Comparison of ENCODE assay signal across 15 mouse cellular contexts in the genomic region with DNA sequence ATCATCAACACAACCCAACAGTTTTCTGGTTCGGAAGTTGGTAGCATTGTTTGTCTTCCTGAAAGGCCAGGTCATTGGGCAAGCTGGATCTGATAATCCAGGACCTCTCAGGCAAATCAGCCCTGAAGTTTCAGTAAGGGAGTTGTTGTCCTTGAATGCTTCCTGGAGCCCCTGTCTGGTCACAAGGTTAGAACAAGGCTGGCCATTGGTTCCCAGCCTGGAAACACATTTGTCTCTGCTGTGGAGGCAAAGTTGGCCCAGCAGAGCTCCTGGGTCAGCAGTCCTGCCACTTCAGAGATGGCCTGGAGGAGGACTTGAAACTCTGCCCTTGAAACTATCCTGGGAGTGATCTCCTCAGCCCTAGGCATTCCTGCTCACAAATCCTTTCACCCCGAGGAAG. TPM values are rescaled to one million over a fixed set of nuclear protein-coding genes. Genes with fewer than 3 reads are reported as not detected.
A peak's percentile ranks its signal among the peaks of the same experiment; 100 is the strongest.
DNase-seq lines count a peak whose midpoint lies in the region; ATAC-seq lines count a peak whose summit lies in the region.
"Had no signal": no experiment of that assay in that cellular context is flagged by ENCODE, and none has a peak within 500 bp of the region (broad histone marks: within the 10 kb centered on the region; RNA-seq: fewer than 3 reads in every experiment).

No protein-coding gene starts in this region.

- intact Hi-C loops in heart, postnatal 10 days (cut with DNase I), result loop anchor here (5.0 kb wide), 1 partner anchor 198 kb away; no protein-coding TSS in a partner anchor

- WGBS in heart, embryonic 12.5 days, result 60% methylated on average over 2 of the region's 2 CpGs
- WGBS in midbrain, embryonic 11.5 days, result 83% methylated on average over 2 of the region's 2 CpGs
- 82% methylated on average over 2 of the region's 2 CpGs for WGBS in midbrain, embryonic 10.5 days
- 88% methylated on average over 2 of the region's 2 CpGs for WGBS in hindbrain, embryonic 16.5 days
- WGBS in neural tube, embryonic 14.5 days, result 91% methylated on average over 2 of the region's 2 CpGs

- no peak for DNase-seq in heart, postnatal 10 days
- peak; percentile 44 for DNase-seq in midbrain, embryonic 11.5 days (ENCODE audit: low spot score, missing footprints)
- no peak for DNase-seq in midbrain, embryonic 10.5 days (ENCODE audit: low spot score)
- DNase-seq in urinary bladder, postnatal 4 days (ENCODE audit: low spot score in 2 of 2), result no peak
- DNase-seq in gastrocnemius, adult 8-10 months (ENCODE audit: low spot score in 2 of 2), result no peak
- DNase-seq: heart, adult 2 months; kidney, adult 8-10 months; lung, adult 2 months had no signal

- no peak overlapping the region for H3K9ac ChIP-seq in heart, embryonic 12.5 days
- no peak overlapping the region for H3K9ac ChIP-seq in midbrain, embryonic 11.5 days (ENCODE audit: low read length)
- H3K9ac ChIP-seq in hindbrain, embryonic 16.5 days (ENCODE audit: low read depth, low read length), result no peak overlapping the region
- no peak overlapping the region for H3K9ac ChIP-seq in neural tube, embryonic 14.5 days (replicated peaks; ENCODE audit: low read depth, low read length)

- H3K4me2 ChIP-seq in heart, embryonic 12.5 days, result peak overlapping the region; percentile 97; the same call in 1 of the 2 replicates
- H3K4me2 ChIP-seq in midbrain, embryonic 11.5 days, result no peak overlapping the region
- H3K4me2 ChIP-seq in hindbrain, embryonic 16.5 days (ENCODE audit: low read length), result peak overlapping the region; percentile 81
- peak overlapping the region; percentile 63; the same call in 1 of the 2 replicates for H3K4me2 ChIP-seq in neural tube, embryonic 14.5 days (ENCODE audit: low read depth, low read length)

- peaks cover 44% of the 10 kb centered on the region for H3K27me3 ChIP-seq in heart, embryonic 12.5 days (replicated peaks)
- peaks cover 8% of the 10 kb centered on the region for H3K27me3 ChIP-seq in midbrain, embryonic 11.5 days (ENCODE audit: control insufficient read depth, insufficient read depth, low read length)
- peaks cover 44% of the 10 kb centered on the region for H3K27me3 ChIP-seq in midbrain, embryonic 10.5 days (ENCODE audit: low read depth, poor library complexity, severe bottlenecking)
- H3K27me3 ChIP-seq in hindbrain, embryonic 16.5 days (replicated peaks; ENCODE audit: control insufficient read depth, insufficient read depth, low read length), result no peaks in the 10 kb centered on the region
- no peaks in the 10 kb centered on the region for H3K27me3 ChIP-seq in neural tube, embryonic 14.5 days (ENCODE audit: control insufficient read depth, insufficient read depth, low read length)
- H3K27me3 ChIP-seq: CH12.LX had no signal

- ATAC-seq in heart, embryonic 12.5 days (ENCODE audit: insufficient number of reproducible peaks, low FRiP score), result no peak
- ATAC-seq in midbrain, embryonic 11.5 days (ENCODE audit: low FRiP score), result no peak
- ATAC-seq in hindbrain, embryonic 16.5 days, result no peak
- ATAC-seq in neural tube, embryonic 14.5 days (ENCODE audit: low read depth), result no peak

- no peaks in the 10 kb centered on the region for H3K36me3 ChIP-seq in heart, embryonic 12.5 days
- H3K36me3 ChIP-seq in midbrain, embryonic 11.5 days (ENCODE audit: control insufficient read depth, insufficient read depth, low read length), result no peaks in the 10 kb centered on the region
- no peaks in the 10 kb centered on the region for H3K36me3 ChIP-seq in midbrain, embryonic 10.5 days
- no peaks in the 10 kb centered on the region for H3K36me3 ChIP-seq in hindbrain, embryonic 16.5 days (ENCODE audit: control insufficient read depth, insufficient read depth, low read length)
- no peaks in the 10 kb centered on the region for H3K36me3 ChIP-seq in neural tube, embryonic 14.5 days (ENCODE audit: control insufficient read depth, insufficient read depth, low read length)
- H3K36me3 ChIP-seq: forebrain, embryonic 10.5 days had no signal

- H3K4me3 ChIP-seq in heart, embryonic 12.5 days, result no peak overlapping the region
- no peak overlapping the region for H3K4me3 ChIP-seq in midbrain, embryonic 11.5 days (ENCODE audit: low read depth, low read length)
- H3K4me3 ChIP-seq in midbrain, embryonic 10.5 days, result no peak overlapping the region
- H3K4me3 ChIP-seq in hindbrain, embryonic 16.5 days (ENCODE audit: low read length), result no peak overlapping the region
- H3K4me3 ChIP-seq in neural tube, embryonic 14.5 days (ENCODE audit: low read depth, low read length), result no peak overlapping the region
- H3K4me3 ChIP-seq: forebrain, embryonic 10.5 days had no signal

- no peaks in the 10 kb centered on the region for H3K9me3 ChIP-seq in heart, embryonic 12.5 days (replicated peaks)
- no peaks in the 10 kb centered on the region for H3K9me3 ChIP-seq in midbrain, embryonic 11.5 days (ENCODE audit: control insufficient read depth, low read length)
- no peaks in the 10 kb centered on the region for H3K9me3 ChIP-seq in midbrain, embryonic 10.5 days (replicated peaks)
- H3K9me3 ChIP-seq in hindbrain, embryonic 16.5 days (ENCODE audit: control insufficient read depth, low read length), result no peaks in the 10 kb centered on the region
- H3K9me3 ChIP-seq in neural tube, embryonic 14.5 days (ENCODE audit: control insufficient read depth, low read length), result no peaks in the 10 kb centered on the region
- H3K9me3 ChIP-seq: forebrain, embryonic 10.5 days had no signal

- H3K4me1 ChIP-seq in heart, embryonic 12.5 days (replicated peaks), result peaks cover 4% of the 10 kb centered on the region; the same call in 1 of the 2 replicates
- H3K4me1 ChIP-seq in midbrain, embryonic 11.5 days (ENCODE audit: control insufficient read depth, insufficient read depth, low read length), result peaks cover 5% of the 10 kb centered on the region
- peaks cover 14% of the 10 kb centered on the region for H3K4me1 ChIP-seq in midbrain, embryonic 10.5 days
- H3K4me1 ChIP-seq in hindbrain, embryonic 16.5 days (ENCODE audit: control insufficient read depth, insufficient read depth, low read depth, low read length), result 0 out of 2 replicates have a peak, but pooled peaks cover 3% of the 10 kb centered on the region
- peaks cover 4% of the 10 kb centered on the region; the same call in 1 of the 2 replicates for H3K4me1 ChIP-seq in neural tube, embryonic 14.5 days (ENCODE audit: control insufficient read depth, insufficient read depth, low read length)

- H3K27ac ChIP-seq in heart, embryonic 12.5 days (ENCODE audit: poor library complexity, severe bottlenecking), result no peak overlapping the region
- no peak overlapping the region for H3K27ac ChIP-seq in midbrain, embryonic 11.5 days (ENCODE audit: low read depth, low read length)
- no peak overlapping the region for H3K27ac ChIP-seq in midbrain, embryonic 10.5 days (replicated peaks)
- no peak overlapping the region for H3K27ac ChIP-seq in hindbrain, embryonic 16.5 days (ENCODE audit: low read depth, low read length)
- no peak overlapping the region for H3K27ac ChIP-seq in neural tube, embryonic 14.5 days (ENCODE audit: low read depth, low read length)
- H3K27ac ChIP-seq: forebrain, embryonic 10.5 days; heart, adult 2 months had no signal

RNA-seq across cellular contexts. Expression of a gene that starts 2.1 kb away (rescaled TPM):
- 2.7 and 2.8 TPM in 2 replicates for polyA plus RNA-seq in heart, embryonic 12.5 days (2016; fragmentation: Nextera tagmentation; extraction: Ambion mirVana)
- total RNA-seq in heart, postnatal 10 days (2021), result 1 to 10 TPM; 5.0 to 6.1 TPM
- 0.48 and 0.53 TPM in 2 replicates for polyA plus RNA-seq in midbrain, embryonic 11.5 days (2014; fragmentation: Nextera tagmentation; extraction: Ambion mirVana)
- 0.56 and 0.68 TPM in 2 replicates for polyA plus RNA-seq in midbrain, embryonic 10.5 days (2016; fragmentation: Nextera tagmentation; extraction: Ambion mirVana)
- 6.9 and 8.1 TPM in 2 replicates for polyA plus RNA-seq in hindbrain, embryonic 16.5 days (2015; fragmentation: Nextera tagmentation; extraction: Ambion mirVana)
- 13.3 and 15.4 TPM in 2 replicates for polyA plus RNA-seq in neural tube, embryonic 14.5 days (2014; fragmentation: Nextera tagmentation; extraction: Ambion mirVana)
- total RNA-seq in gastrocnemius, adult 8-10 months (2022), result 1 to 10 TPM in 2 of 4 experiments, under 1 TPM in 2; 0.87 to 1.3 (median 1.0) TPM

RNA-seq across cellular contexts. Expression of a gene that starts 11.0 kb away (rescaled TPM):
- not detected in 2 replicates for polyA plus RNA-seq in heart, embryonic 12.5 days (2016; fragmentation: Nextera tagmentation; extraction: Ambion mirVana)
- not detected for total RNA-seq in heart, postnatal 10 days (2021)
- not detected in 2 replicates for polyA plus RNA-seq in midbrain, embryonic 11.5 days (2014; fragmentation: Nextera tagmentation; extraction: Ambion mirVana)
- polyA plus RNA-seq in midbrain, embryonic 10.5 days (2016; fragmentation: Nextera tagmentation; extraction: Ambion mirVana), result not detected in 2 replicates
- not detected in 2 replicates for polyA plus RNA-seq in hindbrain, embryonic 16.5 days (2015; fragmentation: Nextera tagmentation; extraction: Ambion mirVana)
- polyA plus RNA-seq in neural tube, embryonic 14.5 days (2014; fragmentation: Nextera tagmentation; extraction: Ambion mirVana), result 0.08 TPM in 1 of 2 replicates, not detected in the other
- not detected for total RNA-seq in gastrocnemius, adult 8-10 months (2022)
- total RNA-seq: CH12.LX; heart, adult 2 months; left cerebral cortex, adult 18-20 months had no signal
- polyA plus RNA-seq: brain, embryonic 14.5 days; forebrain, embryonic 10.5 days; heart, adult 2 months; lung, adult 2 months had no signal
